Mouse (Mus musculus) midbrain, embryonic 13.5 days (tissue): ENCODE results near the gene Dclk2. TPM values are rescaled to one million over a fixed set of nuclear protein-coding genes. Genes with fewer than 3 reads are reported as not detected.

Experiments
- ATAC-seq: fragments of 200-750 bp; cut with Nextera tagmentation; 2 replicates; pipeline ENCODE4 v1.8.0; 2017; ENCODE audit warnings: mild to moderate bottlenecking, moderate TSS enrichment, moderate library complexity
- H3K27ac ChIP-seq: fragments of 300-500 bp; sonication (generic); 2 replicates; pipeline ENCODE4 v1.5.1; 2015; ENCODE audit warnings: inconsistent platforms, mild to moderate bottlenecking, moderate library complexity
- H3K27me3 ChIP-seq: fragments of 300-500 bp; sonication (generic); 2 replicates; pipeline ENCODE4 v1.6.1; 2015; ENCODE audit warnings: mild to moderate bottlenecking, inconsistent platforms
- H3K36me3 ChIP-seq: fragments of 300-500 bp; sonication (generic); 2 replicates; pipeline ENCODE4 v1.6.1; 2015; ENCODE audit warnings: mild to moderate bottlenecking, inconsistent platforms
- H3K4me1 ChIP-seq: fragments of 300-500 bp; sonication (generic); replicated peaks from 2 replicates; pipeline ENCODE4 v1.6.1; 2015; ENCODE audit warnings: inconsistent platforms
- H3K4me2 ChIP-seq: fragments of 300-500 bp; sonication (generic); replicated peaks from 2 replicates; pipeline ENCODE4 v1.6.1; 2015; ENCODE audit warnings: moderate library complexity, mild to moderate bottlenecking, inconsistent platforms
- H3K4me3 ChIP-seq: fragments of 300-500 bp; sonication (generic); replicated peaks from 2 replicates; pipeline ENCODE4 v1.5.1; 2015; ENCODE audit warnings: mild to moderate bottlenecking, inconsistent platforms
- H3K9ac ChIP-seq: fragments of 300-500 bp; sonication (generic); replicated peaks from 2 replicates; pipeline ENCODE4 v1.6.1; 2015; ENCODE audit warnings: mild to moderate bottlenecking, inconsistent platforms
- H3K9me3 ChIP-seq: fragments of 300-500 bp; sonication (generic); 2 replicates; pipeline ENCODE4 v1.6.1; 2016; ENCODE audit warnings: mild to moderate bottlenecking, inconsistent platforms
- WGBS: fragments of 180-500 bp; shearing (Covaris S2); methylation state at CpG from one replicate; pipeline ENCODE4 v1.1.7; 2015; 5-methylcytosine and 5-hydroxymethylcytosine counted together
- polyA plus RNA-seq: library from polyadenylated mRNA; unstranded; fragments of >200 nt; fragmentation: Nextera tagmentation; extraction: Ambion mirVana; gene quantifications from 2 replicates; pipeline ENCODE4 v1.2.1, GENCODE M21; 2015

Dclk2 gene
- polyA plus RNA-seq, 1 experiment from 2014 or later: 79.2 TPM

DNA sequence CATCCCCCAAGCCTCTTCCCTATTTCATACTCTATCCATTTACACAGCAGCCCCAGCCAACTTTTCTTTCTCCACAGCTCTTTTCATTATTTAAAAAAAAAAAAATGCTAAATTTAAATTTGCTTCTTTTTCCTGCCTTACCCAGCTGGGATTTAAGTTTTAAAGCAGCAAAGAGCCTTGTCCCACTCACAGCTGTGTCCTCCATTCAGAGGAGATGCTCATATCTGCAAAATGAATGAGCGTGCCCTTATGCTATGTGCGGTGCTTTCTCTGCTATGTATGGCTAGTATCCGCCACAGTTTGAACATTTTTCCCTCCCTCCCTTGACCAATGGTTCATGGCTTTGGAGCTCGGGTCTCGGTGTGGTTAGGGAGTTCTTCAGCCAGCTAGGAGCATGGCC, 35.5 kb downstream of the Dclk2 start:
- ATAC-seq: no peak
- Histone ChIP-seq H3K4me2 (no peak overlapping the region), H3K4me3 (no peak overlapping the region), H3K9ac (no peak overlapping the region), H3K27ac (no peak overlapping the region), H3K9me3 (no peaks in the 10 kb centered on the region), H3K27me3 (no peaks in the 10 kb centered on the region), H3K4me1 (peaks cover 11% of the 10 kb centered on the region), H3K36me3 (peaks cover 2% of the 10 kb centered on the region; the same call in 1 of the 2 replicates)
- WGBS: 98% methylated on average over 5 of the region's 5 CpGs

DNA sequence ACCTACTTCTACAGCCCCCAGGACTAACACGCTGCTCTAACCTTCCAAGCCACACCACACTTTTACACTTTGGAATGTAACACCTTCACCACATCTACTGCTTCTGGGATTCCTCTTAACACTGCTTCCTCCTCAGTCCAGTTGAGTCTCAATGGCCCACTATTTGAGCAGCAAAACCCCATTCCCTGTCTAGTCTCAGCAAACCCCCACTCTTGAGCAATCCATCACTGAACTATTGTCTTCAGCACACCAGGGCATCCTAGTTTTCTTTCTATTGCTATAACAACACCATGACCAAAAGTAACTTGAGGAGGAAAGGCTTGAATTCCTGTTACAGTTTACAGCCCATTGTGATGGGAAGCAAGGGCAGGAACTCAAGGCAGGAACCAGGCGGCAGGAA, 36.2 kb downstream of the Dclk2 start:
- no peak overlapping the region for H3K27ac ChIP-seq
- no peaks in the 10 kb centered on the region for H3K27me3 ChIP-seq
- H3K4me1 ChIP-seq: peaks cover 8% of the 10 kb centered on the region
- H3K4me3 ChIP-seq: no peak overlapping the region
- no peak for ATAC-seq
- H3K9me3 ChIP-seq: no peaks in the 10 kb centered on the region
- peaks cover 2% of the 10 kb centered on the region; the same call in 1 of the 2 replicates for H3K36me3 ChIP-seq
- WGBS: 96% methylated on average over 2 of the region's 2 CpGs
- no peak overlapping the region for H3K4me2 ChIP-seq
- H3K9ac ChIP-seq: no peak overlapping the region

DNA sequence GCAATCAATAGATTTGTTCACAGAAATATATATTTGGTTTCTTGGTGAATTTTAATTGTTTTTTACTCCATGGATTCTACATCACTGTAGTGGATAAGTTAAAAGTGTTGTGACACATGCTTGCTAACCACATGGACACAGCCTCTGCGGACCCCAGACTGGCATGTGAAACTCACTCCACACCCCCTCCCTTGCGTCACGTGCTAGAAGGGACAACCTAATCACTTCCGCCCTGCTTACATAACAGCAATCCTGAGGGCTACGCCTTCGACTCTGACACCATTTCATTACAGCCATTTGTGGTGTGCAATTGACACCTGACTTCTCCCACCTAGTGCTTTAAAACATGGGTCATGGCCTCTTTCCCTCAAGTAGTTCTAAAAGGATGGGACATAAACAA, 36.7 kb downstream of the Dclk2 start:
- WGBS: 90% methylated on average over 6 of the region's 6 CpGs
- H3K27ac ChIP-seq: no peak overlapping the region
- H3K4me1 ChIP-seq: peaks cover 8% of the 10 kb centered on the region
- no peaks in the 10 kb centered on the region for H3K27me3 ChIP-seq
- H3K4me3 ChIP-seq: no peak overlapping the region
- no peaks in the 10 kb centered on the region for H3K9me3 ChIP-seq
- ATAC-seq: no peak
- H3K9ac ChIP-seq: no peak overlapping the region
- H3K4me2 ChIP-seq: no peak overlapping the region
- H3K36me3 ChIP-seq: peaks cover 2% of the 10 kb centered on the region; the same call in 1 of the 2 replicates

DNA sequence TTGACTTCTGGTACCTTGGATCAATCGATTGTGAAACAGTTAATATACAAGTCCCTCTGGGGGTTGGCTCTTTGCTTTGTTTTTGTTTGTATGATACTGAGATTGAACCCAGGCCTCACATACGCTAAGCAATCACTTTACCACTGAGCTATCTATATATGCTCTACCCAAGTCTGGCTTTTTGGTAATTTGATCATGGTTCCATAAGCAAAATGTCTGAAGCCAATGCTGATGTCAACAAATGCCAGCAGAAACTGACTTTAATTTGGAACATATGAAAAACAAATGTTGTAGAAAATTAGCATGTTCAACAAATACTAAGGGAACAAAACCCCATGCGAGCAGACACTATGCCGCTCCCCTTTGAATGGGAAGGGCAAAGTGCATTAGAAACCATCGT, 44.7 kb downstream of the Dclk2 start:
- Histone ChIP-seq H3K9ac (no peak overlapping the region), H3K36me3 (no peaks in the 10 kb centered on the region), H3K4me2 (no peak overlapping the region), H3K27ac (no peak overlapping the region), H3K27me3 (no peaks in the 10 kb centered on the region), H3K9me3 (no peaks in the 10 kb centered on the region), H3K4me1 (peaks cover 15% of the 10 kb centered on the region), H3K4me3 (no peak overlapping the region)
- 70% methylated on average over 5 of the region's 5 CpGs for WGBS
- ATAC-seq: no peak

DNA sequence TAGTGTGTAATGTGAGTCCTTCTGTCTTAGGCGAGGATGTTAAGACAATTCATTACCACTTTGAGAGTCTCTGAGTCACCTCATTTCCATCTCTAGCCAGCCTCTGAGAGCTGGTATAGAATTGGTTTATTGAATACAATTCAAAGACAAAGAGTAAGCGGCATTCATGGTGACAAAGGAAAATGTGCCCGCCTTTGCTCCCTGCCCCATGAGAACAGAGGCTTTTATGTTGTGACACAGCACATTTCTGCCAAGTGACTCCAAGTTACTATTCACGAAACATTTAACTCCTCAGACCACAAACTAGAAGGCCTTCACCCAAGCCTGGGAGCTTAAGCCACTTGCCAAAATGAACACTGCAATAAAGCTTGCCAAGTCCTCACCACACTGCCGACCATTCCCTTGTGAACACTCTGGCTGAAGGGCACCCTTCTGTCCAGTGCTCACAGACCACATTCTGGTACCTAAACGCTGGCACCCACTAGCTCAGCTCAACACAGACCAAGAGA, 47.5 kb downstream of the Dclk2 start:
- Histone ChIP-seq H3K36me3 (no peaks in the 10 kb centered on the region), H3K27ac (0 out of 2 replicates have a peak overlapping the region, but pooled peaks have one; percentile 51), H3K4me3 (no peak overlapping the region), H3K9me3 (no peaks in the 10 kb centered on the region), H3K9ac (no peak overlapping the region), H3K27me3 (no peaks in the 10 kb centered on the region), H3K4me1 (peaks cover 25% of the 10 kb centered on the region), H3K4me2 (no peak overlapping the region)
- 40% methylated on average over 6 of the region's 6 CpGs for WGBS
- peak; percentile 67; the same call in 1 of the 2 replicates for ATAC-seq

DNA sequence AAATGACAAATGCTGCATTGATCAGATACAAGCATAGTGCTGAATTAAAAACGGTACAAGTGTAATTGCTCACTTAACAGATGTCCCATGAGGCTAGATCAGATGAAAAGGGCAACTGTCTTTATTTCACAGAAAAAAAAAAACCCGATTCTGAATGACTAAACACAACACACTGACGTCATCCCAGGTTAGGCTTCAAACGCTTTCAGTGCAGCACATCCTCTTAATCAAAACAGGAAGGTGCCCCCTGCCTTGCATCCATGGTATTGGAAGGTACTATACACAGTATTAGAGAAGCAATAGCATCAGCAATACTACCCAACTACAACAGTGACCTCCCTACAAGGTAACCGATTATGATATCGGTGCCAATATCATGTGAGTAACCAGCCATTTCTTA, 49.7 kb downstream of the Dclk2 start:
- 79% methylated on average over 6 of the region's 6 CpGs for WGBS
- H3K4me2 ChIP-seq: no peak overlapping the region
- H3K27ac ChIP-seq: no peak overlapping the region

DNA sequence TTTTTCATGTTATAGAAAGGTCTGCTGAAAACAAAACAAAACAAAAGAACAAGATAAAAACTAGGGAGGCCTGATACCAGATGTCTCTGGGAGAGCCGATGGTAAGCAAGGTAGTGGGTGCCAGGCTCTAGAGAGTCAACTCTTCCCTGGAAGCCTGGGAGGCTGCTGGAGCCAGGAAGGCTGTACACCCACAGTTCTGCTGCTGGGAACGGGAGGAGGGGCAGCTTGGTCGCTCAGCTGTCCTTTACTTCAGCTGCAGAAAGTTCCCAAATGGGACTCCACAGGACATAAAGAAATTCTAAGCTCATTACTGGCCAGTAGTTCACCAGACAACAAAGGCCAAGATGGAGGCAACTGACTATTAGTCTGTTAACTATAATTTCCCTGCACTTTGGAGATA, 50.2 kb downstream of the Dclk2 start:
- H3K9me3 ChIP-seq: no peaks in the 10 kb centered on the region
- H3K36me3 ChIP-seq: no peaks in the 10 kb centered on the region
- no peak overlapping the region for H3K4me3 ChIP-seq
- 31% methylated on average over 3 of the region's 3 CpGs for WGBS
- no peak overlapping the region for H3K4me2 ChIP-seq
- no peaks in the 10 kb centered on the region for H3K27me3 ChIP-seq
- H3K27ac ChIP-seq: no peak overlapping the region
- H3K4me1 ChIP-seq: peaks cover 22% of the 10 kb centered on the region
- H3K9ac ChIP-seq: no peak overlapping the region
- no peak for ATAC-seq

More for the DNA sequence above, 49.7 kb downstream of the Dclk2 start:
- H3K4me3 ChIP-seq: no peak overlapping the region
- no peaks in the 10 kb centered on the region for H3K36me3 ChIP-seq
- H3K9ac ChIP-seq: no peak overlapping the region
- H3K4me1 ChIP-seq: peaks cover 22% of the 10 kb centered on the region
- no peaks in the 10 kb centered on the region for H3K9me3 ChIP-seq
- H3K27me3 ChIP-seq: no peaks in the 10 kb centered on the region
- no peak for ATAC-seq

DNA sequence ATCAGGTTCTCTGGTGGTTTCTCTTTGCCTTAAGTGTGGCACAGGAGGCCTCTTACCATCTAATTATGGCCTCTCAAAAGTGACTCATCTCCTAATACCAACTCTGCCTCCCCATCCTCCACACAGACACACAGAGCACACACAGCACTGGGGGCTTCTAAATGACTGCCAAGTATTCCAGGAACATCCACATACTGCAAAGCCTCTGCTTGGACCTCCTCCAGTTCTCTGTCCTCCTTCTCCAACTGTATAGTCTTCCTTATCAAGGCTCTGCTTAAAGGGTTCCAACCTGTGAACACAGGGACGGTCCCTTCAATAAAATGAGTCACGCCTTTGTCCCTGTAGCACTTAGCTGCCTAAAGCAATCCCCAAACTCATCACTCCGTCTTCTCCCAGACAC, 51.9 kb downstream of the Dclk2 start:
- H3K27ac ChIP-seq: no peak overlapping the region
- no peak overlapping the region for H3K4me3 ChIP-seq
- peaks cover 22% of the 10 kb centered on the region for H3K4me1 ChIP-seq
- no peak overlapping the region for H3K4me2 ChIP-seq
- no peaks in the 10 kb centered on the region for H3K36me3 ChIP-seq
- no peaks in the 10 kb centered on the region for H3K9me3 ChIP-seq
- no peak for ATAC-seq
- no peak overlapping the region for H3K9ac ChIP-seq
- WGBS: 94% methylated on average over 3 of the region's 3 CpGs
- no peaks in the 10 kb centered on the region for H3K27me3 ChIP-seq

DNA sequence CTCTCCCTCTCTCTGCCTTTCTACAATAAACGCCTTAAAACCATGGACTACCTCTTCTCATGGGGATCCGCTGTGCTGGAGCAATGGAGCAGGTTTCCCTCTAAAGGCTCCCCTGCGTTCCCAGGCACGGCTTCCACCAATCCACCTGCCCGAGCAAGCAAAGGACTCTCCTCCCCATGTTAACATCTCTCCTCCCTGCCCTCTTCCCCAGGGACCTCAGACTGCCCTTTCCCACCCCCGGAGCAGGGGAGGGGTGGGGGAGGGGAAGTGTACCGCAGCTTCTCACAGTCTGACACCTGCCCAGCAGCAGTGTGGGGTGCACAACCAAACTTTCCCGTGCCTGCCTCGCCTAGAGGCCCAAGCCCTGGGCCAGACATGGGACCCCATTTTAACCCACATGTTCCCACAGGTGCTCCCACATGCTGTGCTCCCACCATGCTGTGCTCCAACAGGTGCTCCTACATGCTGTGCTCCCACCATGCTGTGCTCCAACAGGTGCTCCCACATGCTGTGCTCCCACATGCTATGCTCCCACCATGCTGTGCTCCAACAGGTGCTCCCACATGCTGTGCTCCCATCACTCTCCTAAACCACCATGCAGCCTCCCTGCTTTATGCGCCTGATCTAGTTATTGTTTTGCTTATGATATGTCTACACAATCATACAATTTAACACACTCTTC, 57.2 kb downstream of the Dclk2 start:
- 18% methylated on average over 10 of the region's 10 CpGs for WGBS

DNA sequence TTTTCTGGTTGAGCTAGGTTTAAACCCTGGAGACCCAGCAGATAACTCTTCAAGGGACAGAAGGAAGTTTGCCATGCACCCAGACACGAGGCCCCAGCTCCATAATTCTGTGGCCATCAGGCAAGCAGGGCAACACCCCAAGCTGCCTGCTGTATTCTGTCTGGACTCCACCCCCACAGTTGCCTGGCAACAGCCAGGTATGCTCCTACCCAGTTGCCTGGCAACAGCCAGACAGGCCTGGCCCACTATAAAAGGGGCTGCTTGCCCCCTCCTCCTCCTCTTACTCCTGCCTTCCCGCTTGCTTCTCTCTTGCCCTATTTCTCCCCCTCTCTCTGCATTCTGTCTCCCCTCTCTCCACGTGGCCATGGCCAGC, 57.7 kb downstream of the Dclk2 start:
- Histone ChIP-seq H3K9me3 (no peaks in the 10 kb centered on the region), H3K27me3 (no peaks in the 10 kb centered on the region), H3K4me3 (no peak overlapping the region), H3K36me3 (no peaks in the 10 kb centered on the region), H3K4me2 (peak overlapping the region; percentile 44), H3K27ac (peak overlapping the region; percentile 79), H3K4me1 (peaks cover 53% of the 10 kb centered on the region), H3K9ac (peak overlapping the region; percentile 46; the same call in 1 of the 2 replicates)
- WGBS: 0% methylated on average over 3 of the region's 3 CpGs
- ATAC-seq: peak; percentile 95

More for the DNA sequence above, 57.2 kb downstream of the Dclk2 start:
- peak overlapping the region; percentile 46; the same call in 1 of the 2 replicates for H3K9ac ChIP-seq
- H3K4me3 ChIP-seq: 0 out of 2 replicates have a peak overlapping the region, but pooled peaks have one; percentile 8
- H3K36me3 ChIP-seq: no peaks in the 10 kb centered on the region
- ATAC-seq: peak; percentile 49
- H3K27ac ChIP-seq: peak overlapping the region; percentile 79
- H3K9me3 ChIP-seq: no peaks in the 10 kb centered on the region
- H3K4me1 ChIP-seq: peaks cover 48% of the 10 kb centered on the region
- H3K4me2 ChIP-seq: peak overlapping the region; percentile 44
- H3K27me3 ChIP-seq: no peaks in the 10 kb centered on the region

DNA sequence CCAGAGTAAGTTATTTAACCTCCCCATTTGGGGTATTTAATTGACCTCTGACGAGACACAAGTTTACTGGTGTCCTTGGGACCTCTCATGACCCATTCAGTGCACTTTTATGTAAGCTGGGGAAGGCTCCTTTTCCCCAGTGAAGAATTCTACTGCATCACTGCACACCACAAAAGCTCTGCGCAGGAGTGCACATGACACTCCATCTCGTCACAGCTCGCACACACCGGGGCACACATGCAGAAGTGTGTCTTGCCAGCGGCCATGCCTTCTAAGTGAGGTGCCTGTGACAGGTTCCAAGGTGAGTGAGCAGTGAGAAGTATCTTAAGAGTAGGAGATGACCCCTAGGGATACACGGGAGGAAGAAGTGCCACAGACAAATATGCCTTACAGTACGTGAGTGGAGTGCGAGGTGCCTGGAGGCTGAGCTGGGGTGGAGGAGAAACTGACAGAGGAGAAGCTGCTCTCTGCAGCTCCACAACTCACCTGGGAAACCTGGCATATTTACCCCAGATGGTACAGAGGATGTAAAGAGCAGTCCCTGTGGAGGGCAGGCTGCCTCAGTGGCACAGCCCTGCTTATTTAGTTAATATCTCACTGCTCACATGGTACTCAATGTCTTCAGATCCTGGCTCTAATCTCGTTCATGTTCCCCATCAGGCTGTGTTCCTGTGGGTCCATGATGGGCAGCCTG, 58.3 kb downstream of the Dclk2 start:
- Histone ChIP-seq H3K4me1 (peaks cover 58% of the 10 kb centered on the region), H3K9me3 (no peaks in the 10 kb centered on the region), H3K9ac (0 out of 2 replicates have a peak overlapping the region, but pooled peaks have one; percentile 46), H3K36me3 (no peaks in the 10 kb centered on the region), H3K27me3 (no peaks in the 10 kb centered on the region), H3K4me3 (no peak overlapping the region), H3K27ac (peak overlapping the region; percentile 79), H3K4me2 (peak overlapping the region; percentile 44)
- WGBS: 57% methylated on average over 10 of the region's 10 CpGs
- ATAC-seq: peak; percentile 61

DNA sequence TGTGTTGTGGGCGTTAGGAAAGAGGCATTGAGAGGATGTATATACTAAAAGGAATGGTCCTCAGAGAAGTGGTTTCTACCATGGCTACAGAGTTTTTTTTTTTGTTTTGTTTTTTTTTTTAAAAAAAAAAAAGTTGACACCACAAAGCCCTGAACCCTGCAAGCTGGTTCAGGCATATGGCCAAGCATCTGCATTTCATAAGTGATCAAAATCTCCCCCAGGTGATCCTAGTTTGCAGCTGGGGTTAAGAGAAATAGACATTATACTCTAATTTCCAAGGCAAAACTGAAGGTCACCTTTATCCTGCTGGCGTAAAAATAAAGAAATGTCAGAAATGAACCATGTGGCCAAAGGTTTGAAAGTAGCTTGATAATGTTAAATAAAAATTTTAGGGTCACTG, 60.9 kb downstream of the Dclk2 start:
- peaks cover 61% of the 10 kb centered on the region for H3K4me1 ChIP-seq
- H3K9me3 ChIP-seq: no peaks in the 10 kb centered on the region
- ATAC-seq: no peak
- no peaks in the 10 kb centered on the region for H3K27me3 ChIP-seq
- no peak overlapping the region for H3K4me3 ChIP-seq
- H3K9ac ChIP-seq: no peak overlapping the region
- H3K4me2 ChIP-seq: no peak overlapping the region
- H3K36me3 ChIP-seq: no peaks in the 10 kb centered on the region
- 93% methylated on average over 2 of the region's 2 CpGs for WGBS
- H3K27ac ChIP-seq: no peak overlapping the region
